18 mouse cellular contexts compared by ENCODE assay signal in genomic region chr15:13303456-13303855, GRCm38 (mm10).
A peak's percentile ranks its signal among the peaks of the same experiment; 100 is the strongest.
DNase-seq lines count a peak whose midpoint lies in the region; ATAC-seq lines count a peak whose summit lies in the region.
"Had no signal": no experiment of that assay in that cellular context is flagged by ENCODE, and none has a peak within 500 bp of the region (broad histone marks: within the 10 kb centered on the region; RNA-seq: fewer than 3 reads in every experiment).

No protein-coding gene starts in this region.

- peak; percentile 63 to 77 for DNase-seq in cerebellum, postnatal 10 days
- DNase-seq in cerebellum, adult 8-10 months, result no peak
- DNase-seq in cerebellum, postnatal 25 days, result peak; percentile 15 to 31
- DNase-seq in frontal cortex, postnatal 10 days (ENCODE audit: low spot score in 2 of 2), result no peak
- peak; percentile 54 to 57 for DNase-seq in right cerebral cortex, postnatal 10 days (ENCODE audit: low spot score in 2 of 2)
- DNase-seq in right cerebral cortex, postnatal 36 days (ENCODE audit: low spot score in 2 of 2), result no peak
- DNase-seq: adrenal gland, adult 8-10 months; adrenal gland, postnatal 14 days; adrenal gland, postnatal 36 days; B cell, adult 2 months; embryo, embryonic 11 days had no signal

- ATAC-seq in cerebellum, adult (ENCODE audit: insufficient number of reproducible peaks, low FRiP score, low TSS enrichment), result no peak
- peak; percentile 39; the same call in 1 of the 2 replicates for ATAC-seq in frontal cortex, adult (ENCODE audit: low TSS enrichment)
- ATAC-seq: activated CD4-positive, CD25-positive, alpha-beta regulatory T cell, adult 4 months; CD4-positive, CD25-positive, alpha-beta regulatory T cell, adult 4 months; forebrain, embryonic 14.5 days; forebrain, embryonic 16.5 days; Patski had no signal

Comparison
In these comparisons a context has a peak if more than half of its experiments do, and no peak if none do; other contexts are left out.
1. DNase-seq: peak in cerebellum, postnatal 10 days (2 of 2), cerebellum, postnatal 25 days (2 of 2) and right cerebral cortex, postnatal 10 days (2 of 2); none in cerebellum, adult 8-10 months (single experiment), frontal cortex, postnatal 10 days (0 of 2) and right cerebral cortex, postnatal 36 days (0 of 2).